Mouse (Mus musculus): ENCODE results near the gene Pde1a. TPM values are rescaled to one million over a fixed set of nuclear protein-coding genes. Genes with fewer than 3 reads are reported as not detected.

Gene Pde1a
- polyA plus RNA-seq, 1 experiment, result 105 TPM

DNA sequence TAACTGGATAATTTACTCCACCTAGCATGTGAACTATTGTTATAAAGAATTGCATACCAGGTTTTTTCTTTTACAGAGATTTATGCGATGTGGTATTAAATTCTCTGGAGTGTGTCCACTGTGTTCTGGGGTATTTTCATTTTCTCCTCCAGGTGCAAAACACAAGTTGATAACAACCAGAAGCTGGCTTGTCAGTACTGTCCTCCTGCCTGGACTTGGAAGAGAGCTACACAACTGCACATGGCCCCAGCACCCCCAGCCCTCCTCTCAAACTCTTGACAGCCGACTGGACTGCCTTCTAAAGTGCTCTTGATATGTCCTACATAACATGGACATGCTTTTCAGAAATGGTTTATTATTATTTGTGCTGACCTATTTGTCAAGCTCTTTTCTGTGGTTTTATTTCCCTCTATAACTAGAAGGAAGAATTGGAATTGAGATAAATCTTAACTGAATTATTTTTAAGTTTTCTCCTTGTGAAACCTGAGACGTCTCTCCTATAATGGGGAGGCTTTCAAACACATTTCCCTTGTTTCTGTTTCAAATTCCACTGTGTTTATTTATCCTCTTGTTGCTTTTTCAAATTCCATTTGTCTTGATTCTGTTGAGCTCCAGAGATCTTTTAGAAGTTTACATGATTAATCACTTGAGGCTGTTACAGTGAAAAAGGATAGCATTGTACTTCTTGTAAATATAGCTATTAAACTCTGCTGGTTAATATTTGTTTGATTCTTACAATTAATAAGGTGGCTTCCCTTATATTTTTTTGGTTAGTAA, 313.4 kb downstream of the Pde1a start:
- Histone ChIP-seq H3K4me3 (ENCODE audit: control insufficient read depth, low read depth, low read length) (no peak overlapping the region), H3K36me3 (ENCODE audit: control insufficient read depth, insufficient read depth, low read length) (no peaks in the 10 kb centered on the region), H3K27me3 (ENCODE audit: control insufficient read depth, insufficient read depth, low read length) (no peaks in the 10 kb centered on the region), H3K27ac (ENCODE audit: control insufficient read depth, insufficient read depth, low read depth, low read length) (no peak overlapping the region), H3K4me1 (ENCODE audit: control insufficient read depth, insufficient read depth, low read length) (no peaks in the 10 kb centered on the region)
- TF ChIP-seq POLR2A (IDR thresholded peaks at IDR 0.05; ENCODE audit: control insufficient read depth, low read depth, low read length) (no peak), CTCF (IDR thresholded peaks at IDR 0.05; ENCODE audit: control insufficient read depth, insufficient read depth, insufficient replicate concordance, low read depth, low read length) (no peak)

DNA sequence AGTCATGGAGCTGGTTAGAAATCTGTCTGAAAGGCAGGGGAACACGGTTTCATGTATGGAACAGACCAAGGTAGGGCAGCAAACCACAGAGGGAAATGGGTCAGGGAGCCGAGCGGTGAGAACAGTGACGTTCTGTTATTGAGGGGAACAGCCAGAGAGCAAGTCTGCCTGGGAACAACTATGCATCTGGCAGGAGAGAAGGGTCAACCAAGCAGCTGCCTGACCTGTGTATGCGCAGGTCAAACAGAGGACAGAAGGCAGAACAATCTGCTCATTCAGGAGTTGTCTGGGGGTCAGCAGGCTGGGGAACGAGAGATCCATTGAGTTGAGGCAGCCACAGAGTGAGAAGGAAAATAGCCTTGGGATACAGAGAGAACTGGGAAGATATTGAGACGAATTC, 330.6 kb downstream of the Pde1a start:
- no peaks in the 10 kb centered on the region for H3K4me1 ChIP-seq (ENCODE audit: control insufficient read depth, insufficient read depth, low read length)
- no peak overlapping the region for H3K4me3 ChIP-seq (ENCODE audit: control insufficient read depth, low read depth, low read length)
- TF ChIP-seq POLR2A (IDR thresholded peaks at IDR 0.05; ENCODE audit: control insufficient read depth, low read depth, low read length) (no peak), CTCF (IDR thresholded peaks at IDR 0.05; ENCODE audit: control insufficient read depth, insufficient read depth, insufficient replicate concordance, low read depth, low read length) (no peak)
- H3K27ac ChIP-seq (ENCODE audit: control insufficient read depth, insufficient read depth, low read depth, low read length), result no peak overlapping the region
- no peaks in the 10 kb centered on the region for H3K27me3 ChIP-seq (ENCODE audit: control insufficient read depth, insufficient read depth, low read length)
- no peaks in the 10 kb centered on the region for H3K36me3 ChIP-seq (ENCODE audit: control insufficient read depth, insufficient read depth, low read length)

DNA sequence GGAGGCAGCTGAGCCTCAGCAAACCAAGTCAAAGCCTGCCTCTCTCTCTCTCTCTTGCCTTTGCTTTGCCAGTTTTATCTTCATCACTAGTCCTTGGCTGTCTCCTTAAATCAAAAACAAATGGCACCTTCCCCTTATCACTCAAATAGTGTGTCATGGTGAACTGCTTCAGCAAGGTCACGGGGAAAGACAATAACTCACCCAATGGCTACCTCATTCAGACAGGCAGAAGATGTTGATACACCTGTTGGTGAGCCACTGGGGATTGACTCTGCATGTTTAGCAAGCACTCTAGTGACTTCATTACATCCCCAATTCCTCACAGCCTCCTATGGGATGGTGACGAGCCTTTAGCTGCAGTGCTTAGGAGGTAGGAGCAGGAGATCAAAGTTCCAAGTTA, 331.8 kb downstream of the Pde1a start:
- H3K27ac ChIP-seq (ENCODE audit: control insufficient read depth, insufficient read depth, low read depth, low read length), result no peak overlapping the region
- H3K4me3 ChIP-seq (ENCODE audit: control insufficient read depth, low read depth, low read length), result no peak overlapping the region
- TF ChIP-seq POLR2A (IDR thresholded peaks at IDR 0.05; ENCODE audit: control insufficient read depth, low read depth, low read length), result no peak
- no peak for TF ChIP-seq CTCF (IDR thresholded peaks at IDR 0.05; ENCODE audit: control insufficient read depth, insufficient read depth, insufficient replicate concordance, low read depth, low read length)
- no peaks in the 10 kb centered on the region for H3K36me3 ChIP-seq (ENCODE audit: control insufficient read depth, insufficient read depth, low read length)
- no peaks in the 10 kb centered on the region for H3K27me3 ChIP-seq (ENCODE audit: control insufficient read depth, insufficient read depth, low read length)
- no peaks in the 10 kb centered on the region for H3K4me1 ChIP-seq (ENCODE audit: control insufficient read depth, insufficient read depth, low read length)

DNA sequence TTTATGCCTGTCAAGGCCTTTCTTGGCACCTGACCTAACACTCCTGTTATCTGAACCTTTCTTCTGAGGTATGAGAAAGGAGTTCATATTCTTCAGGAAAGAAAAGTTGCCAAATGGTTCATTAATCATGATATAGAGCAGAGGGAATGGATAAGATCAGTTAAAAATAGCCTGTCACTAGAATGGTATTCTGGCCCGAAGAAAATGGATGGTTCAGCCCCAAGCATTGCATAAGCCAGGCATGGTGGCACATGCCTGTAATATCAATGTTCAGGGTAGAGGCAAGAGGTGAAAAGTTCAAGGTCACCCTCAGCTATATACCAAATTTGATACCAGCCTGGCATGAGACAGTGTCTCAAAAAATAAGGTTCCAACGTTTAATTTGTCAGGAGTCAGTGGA, 336.1 kb downstream of the Pde1a start:
- no peak overlapping the region for H3K27ac ChIP-seq (ENCODE audit: control insufficient read depth, insufficient read depth, low read depth, low read length)
- no peak overlapping the region for H3K4me3 ChIP-seq (ENCODE audit: control insufficient read depth, low read depth, low read length)
- H3K36me3 ChIP-seq (ENCODE audit: control insufficient read depth, insufficient read depth, low read length), result no peaks in the 10 kb centered on the region
- H3K4me1 ChIP-seq (ENCODE audit: control insufficient read depth, insufficient read depth, low read length), result no peaks in the 10 kb centered on the region
- TF ChIP-seq POLR2A (IDR thresholded peaks at IDR 0.05; ENCODE audit: control insufficient read depth, low read depth, low read length) (no peak), CTCF (IDR thresholded peaks at IDR 0.05; ENCODE audit: control insufficient read depth, insufficient read depth, insufficient replicate concordance, low read depth, low read length) (no peak)
- no peaks in the 10 kb centered on the region for H3K27me3 ChIP-seq (ENCODE audit: control insufficient read depth, insufficient read depth, low read length)

DNA sequence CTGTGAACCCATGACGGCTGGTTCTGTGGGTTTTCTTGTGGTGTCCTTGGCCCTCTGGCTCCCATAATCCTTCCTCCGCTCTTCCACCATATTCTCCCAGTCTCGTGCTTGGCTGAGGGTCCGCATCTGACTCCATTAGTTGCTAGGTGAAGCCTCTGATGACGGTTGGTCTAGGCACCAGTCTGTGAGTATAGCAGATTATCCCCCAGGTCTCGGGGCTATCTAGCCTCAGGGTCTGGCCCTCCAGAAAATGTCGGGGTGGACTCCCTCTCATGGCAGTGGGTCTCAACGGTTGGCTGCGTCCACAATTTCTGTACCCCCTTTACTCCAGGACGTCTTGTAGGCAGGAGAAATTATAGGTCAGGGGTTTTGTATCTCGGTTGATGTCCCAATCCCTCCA, 342.8 kb downstream of the Pde1a start:
- peak overlapping the region; percentile 83 for H3K27ac ChIP-seq (ENCODE audit: control insufficient read depth, insufficient read depth, low read depth, low read length)
- peak overlapping the region; percentile 88 for H3K4me3 ChIP-seq (ENCODE audit: control insufficient read depth, low read depth, low read length)
- TF ChIP-seq POLR2A (IDR thresholded peaks at IDR 0.05; ENCODE audit: control insufficient read depth, low read depth, low read length), result peak; percentile 37; the same call in 1 of the 2 replicates
- no peak for TF ChIP-seq CTCF (IDR thresholded peaks at IDR 0.05; ENCODE audit: control insufficient read depth, insufficient read depth, insufficient replicate concordance, low read depth, low read length)
- no peaks in the 10 kb centered on the region for H3K36me3 ChIP-seq (ENCODE audit: control insufficient read depth, insufficient read depth, low read length)
- peaks cover 6% of the 10 kb centered on the region for H3K4me1 ChIP-seq (ENCODE audit: control insufficient read depth, insufficient read depth, low read length)
- H3K27me3 ChIP-seq (ENCODE audit: control insufficient read depth, insufficient read depth, low read length), result no peaks in the 10 kb centered on the region

DNA sequence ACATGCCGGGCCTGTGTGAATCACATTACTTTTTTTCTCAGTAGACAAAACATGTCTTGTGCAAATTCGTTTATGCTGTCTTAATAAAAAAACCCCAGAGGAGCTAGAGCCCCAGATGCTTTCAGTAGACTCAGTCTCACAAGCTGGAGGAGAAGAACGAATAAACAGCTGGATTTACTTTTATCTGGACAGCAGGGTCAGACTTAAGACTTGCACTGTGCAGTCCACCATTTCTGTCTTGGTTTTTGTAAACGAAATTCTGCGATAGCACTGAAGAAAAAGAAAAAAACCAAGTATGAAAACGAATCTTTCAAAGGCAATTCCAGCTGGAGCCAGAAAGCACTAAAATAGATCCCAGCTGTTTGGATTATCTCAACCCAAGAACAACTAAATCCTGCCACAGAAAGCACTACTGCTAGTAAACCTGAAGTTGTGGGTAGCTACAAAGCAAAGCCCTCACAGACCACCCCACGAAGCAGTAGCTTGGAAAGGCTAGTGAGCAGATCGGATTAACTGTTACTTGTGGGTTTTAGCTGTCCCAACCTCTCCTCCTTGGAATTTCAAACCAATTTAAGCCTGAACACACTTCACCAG, 343.6 kb downstream of the Pde1a start:
- H3K4me1 ChIP-seq (ENCODE audit: control insufficient read depth, insufficient read depth, low read length), result peaks cover 6% of the 10 kb centered on the region
- no peak overlapping the region for H3K4me3 ChIP-seq (ENCODE audit: control insufficient read depth, low read depth, low read length)
- no peak for TF ChIP-seq CTCF (IDR thresholded peaks at IDR 0.05; ENCODE audit: control insufficient read depth, insufficient read depth, insufficient replicate concordance, low read depth, low read length)
- TF ChIP-seq POLR2A (IDR thresholded peaks at IDR 0.05; ENCODE audit: control insufficient read depth, low read depth, low read length), result no peak
- no peaks in the 10 kb centered on the region for H3K36me3 ChIP-seq (ENCODE audit: control insufficient read depth, insufficient read depth, low read length)
- H3K27me3 ChIP-seq (ENCODE audit: control insufficient read depth, insufficient read depth, low read length), result no peaks in the 10 kb centered on the region
- H3K27ac ChIP-seq (ENCODE audit: control insufficient read depth, insufficient read depth, low read depth, low read length), result no peak overlapping the region

Other genes with a start within 250 kb of the Pde1a start
- gene Prdx6b, start 163.0 kb upstream of the Pde1a start, polyA plus RNA-seq (2012; rRNA removed), result 164 and 179 TPM in 2 replicates
- 26.6 and 27.2 TPM in 2 replicates for gene Dnajc10, start 186.0 kb upstream of the Pde1a start, polyA plus RNA-seq (2012; rRNA removed)

Data from testis, adult 2 months (tissue).